Mouse (Mus musculus) central nervous system, embryonic 14 days (tissue): ENCODE results near the gene Gm49366. TPM values are rescaled to one million over a fixed set of nuclear protein-coding genes. Genes with fewer than 3 reads are reported as not detected.

Experiments
- polyA plus RNA-seq: library from polyadenylated mRNA; depleted of rRNA; stranded (reverse); fragments of >200 nt; gene quantifications from 2 replicates; pipeline ENCODE4 v1.2.3, GENCODE M21; 2012; rRNA removed

The Gm49366 gene
- not detected in 2 replicates for polyA plus RNA-seq

DNA sequence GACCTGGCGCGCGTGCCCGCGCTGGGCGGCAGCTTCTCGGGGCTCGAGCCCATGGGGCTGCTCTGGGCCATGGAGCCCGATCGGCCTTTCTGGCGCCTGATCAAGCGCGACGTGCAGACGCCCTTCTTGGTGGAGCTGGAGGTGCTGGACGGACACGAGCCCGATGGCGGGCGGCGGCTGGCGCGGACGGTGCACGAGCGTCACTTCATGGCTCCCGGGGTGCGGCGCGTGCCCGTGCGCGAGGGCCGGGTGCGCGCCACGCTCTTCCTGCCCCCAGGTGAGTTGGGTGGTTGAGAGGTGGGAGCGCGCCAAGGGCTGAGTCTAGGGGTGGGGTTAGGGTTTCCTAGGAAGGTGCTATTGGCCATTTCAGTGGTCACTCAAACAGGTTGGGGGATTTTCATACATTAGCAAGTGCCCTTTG lies at the start of gene Gm49366:
TSS of gene Gm49366 (plus strand) at position 245 of the 421 bp plus-strand sequence.

DNA sequence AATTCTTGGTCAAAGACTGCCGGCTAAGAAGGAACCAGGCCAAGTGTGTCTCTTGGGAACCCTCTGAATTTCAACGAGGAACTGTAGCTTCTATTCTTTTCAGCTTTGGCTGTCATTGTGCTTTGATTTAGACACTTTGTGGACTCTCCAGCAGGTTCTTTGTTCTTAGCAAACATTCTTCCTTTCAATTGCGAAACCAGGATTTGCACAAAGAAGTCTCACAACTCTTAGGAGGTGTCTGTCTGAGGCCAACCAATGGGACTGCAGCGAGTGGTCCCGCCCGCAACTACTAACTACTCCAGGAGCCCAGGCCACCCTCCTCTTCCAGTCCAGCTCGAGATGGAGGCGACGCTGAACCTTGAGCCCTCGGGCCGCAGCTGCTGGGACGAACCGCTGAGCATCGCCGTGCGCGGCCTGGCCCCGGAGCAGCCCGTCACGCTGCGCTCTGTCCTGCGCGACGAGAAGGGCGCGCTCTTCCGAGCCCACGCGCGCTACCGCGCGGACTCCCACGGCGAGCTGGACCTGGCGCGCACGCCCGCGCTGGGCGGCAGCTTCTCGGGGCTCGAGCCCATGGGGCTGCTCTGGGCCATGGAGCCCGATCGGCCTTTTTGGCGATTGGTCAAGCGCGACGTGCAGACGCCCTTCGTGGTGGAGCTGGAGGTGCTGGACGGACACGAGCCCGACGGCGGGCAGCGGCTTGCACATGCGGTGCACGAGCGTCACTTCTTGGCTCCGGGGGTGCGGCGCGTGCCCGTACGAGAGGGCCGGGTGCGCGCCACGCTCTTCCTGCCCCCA lies 29.4 kb upstream of the Gm49366 start, which contains the start of gene Acot1:
TSS of gene Acot1 (plus strand) at position 320 of the 795 bp plus-strand sequence.

DNA sequence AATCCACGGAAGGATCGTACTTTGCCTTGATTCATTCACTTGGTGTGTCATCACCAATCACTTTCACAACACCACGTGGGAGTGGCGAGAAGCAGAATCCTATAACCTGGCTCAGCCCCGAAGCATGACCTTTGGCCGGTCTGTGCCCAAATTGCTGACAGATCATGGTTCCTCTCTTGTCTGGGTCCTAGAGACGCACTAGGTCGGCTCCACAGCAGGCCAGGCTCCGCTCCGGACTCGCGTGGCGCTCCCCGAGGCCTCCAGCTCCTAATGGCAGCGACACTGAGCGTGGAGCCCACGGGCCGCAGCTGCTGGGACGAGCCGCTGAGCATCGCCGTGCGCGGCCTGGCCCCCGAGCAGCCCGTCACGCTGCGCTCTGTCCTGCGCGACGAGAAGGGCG lies 494 bp upstream of the Gm49366 start, which contains the start of gene Acot4:
TSS of gene Acot4 (plus strand) at position 139 of the 400 bp plus-strand sequence.

DNA sequence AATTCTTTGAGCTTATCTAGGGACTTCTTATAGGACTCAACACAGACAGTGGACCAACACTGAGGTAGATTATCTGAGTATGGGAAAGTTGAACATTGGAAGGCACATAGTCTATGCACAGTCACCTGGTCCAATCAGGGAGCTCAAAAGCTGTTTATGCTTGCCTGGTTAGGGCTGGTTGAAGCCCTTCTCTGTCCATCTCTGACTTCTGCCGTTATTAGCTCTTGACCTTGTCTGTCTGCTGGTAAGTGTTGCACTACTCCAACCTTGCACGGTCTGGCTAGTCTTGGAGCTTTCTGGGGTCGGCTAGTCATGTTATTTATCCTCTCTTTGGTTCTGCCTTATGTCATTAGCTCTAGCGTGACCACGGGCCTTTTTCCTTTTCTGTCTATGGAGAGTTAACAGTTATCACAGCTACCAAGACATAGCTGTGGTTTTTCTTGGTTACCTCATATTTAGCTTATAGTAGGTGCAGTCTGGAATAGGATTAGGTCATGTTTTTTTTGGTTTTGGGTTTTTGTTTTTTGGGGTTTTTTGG lies 13.3 kb downstream of the Gm49366 start, which contains the start of gene Acot3:
TSS of gene Acot3 (plus strand) at position 208 of the 538 bp plus-strand sequence.

GRCm38 (mm10) chr12:84068986-84069385 lies 30.3 kb downstream of the Gm49366 start, which contains the start of gene Acot5:
Gene Acot5 (plus strand): TSS chr12:84069325.

DNA sequence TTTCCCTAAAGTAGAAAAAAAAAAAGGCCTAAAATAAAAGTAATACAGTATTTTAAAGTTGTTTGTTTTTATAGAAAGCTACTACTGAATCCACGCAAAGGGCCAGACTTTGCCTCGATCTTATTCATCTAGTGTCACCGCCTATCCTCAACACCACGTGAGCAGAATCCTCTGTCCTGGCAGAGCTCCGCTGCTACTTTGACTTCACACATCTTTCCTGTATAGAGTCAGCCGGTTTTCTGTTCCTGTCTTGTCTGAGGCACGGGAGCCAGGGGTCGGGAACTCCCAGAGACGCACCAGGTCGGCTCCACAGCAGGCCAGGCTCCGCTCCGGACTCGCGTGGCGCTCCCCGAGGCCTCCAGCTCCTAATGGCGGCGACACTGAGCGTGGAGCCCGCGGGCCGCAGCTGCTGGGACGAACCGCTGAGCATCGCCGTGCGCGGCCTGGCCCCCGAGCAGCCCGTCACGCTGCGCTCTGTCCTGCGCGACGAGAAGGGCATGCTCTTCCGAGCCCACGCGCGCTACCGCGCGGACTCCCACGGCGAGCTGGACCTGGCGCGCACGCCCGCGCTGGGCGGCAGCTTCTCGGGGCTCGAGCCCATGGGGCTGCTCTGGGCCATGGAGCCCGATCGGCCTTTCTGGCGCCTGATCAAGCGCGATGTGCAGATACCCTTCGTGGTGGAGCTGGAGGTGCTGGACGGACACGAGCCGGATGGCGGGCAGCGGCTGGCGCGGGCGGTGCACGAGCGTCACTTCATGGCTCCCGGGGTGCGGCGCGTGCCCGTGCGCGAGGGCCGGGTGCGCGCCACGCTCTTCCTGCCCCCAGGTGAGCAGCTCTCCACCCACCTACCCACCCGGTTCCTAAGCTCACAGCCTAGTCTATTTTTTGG lies 62.1 kb downstream of the Gm49366 start, which contains the start of gene Acot6:
TSS of gene Acot6 (plus strand) at position 51 of the 889 bp plus-strand sequence.

Other genes starting within 250 kb of the Gm49366 start
- 36.3 and 36.4 TPM in 2 replicates for gene Numb, start 117.0 kb upstream of the Gm49366 start, polyA plus RNA-seq
- gene Riox1, start 88.3 kb upstream of the Gm49366 start, polyA plus RNA-seq: 14.3 and 15.7 TPM in 2 replicates
- 0.03 TPM in 1 of 2 replicates, not detected in the other for gene Heatr4, start 54.1 kb upstream of the Gm49366 start, polyA plus RNA-seq
- gene Acot2, start 51.1 kb upstream of the Gm49366 start, polyA plus RNA-seq: 2.9 and 4.7 TPM in 2 replicates
- gene Acot1, start 29.4 kb upstream of the Gm49366 start, polyA plus RNA-seq: 51.0 and 51.4 TPM in 2 replicates
- gene Acot4, start 556 bp upstream of the Gm49366 start, polyA plus RNA-seq: 0.12 and 0.44 TPM in 2 replicates
- gene Acot3, start 13.2 kb downstream of the Gm49366 start, polyA plus RNA-seq: 0.20 and 0.36 TPM in 2 replicates
- gene Acot5, start 30.4 kb downstream of the Gm49366 start, polyA plus RNA-seq: 0.04 and 0.08 TPM in 2 replicates
- gene Acot6, start 61.7 kb downstream of the Gm49366 start, polyA plus RNA-seq: 2.8 and 3.1 TPM in 2 replicates
- gene Dnal1, start 75.4 kb downstream of the Gm49366 start, polyA plus RNA-seq: 15.9 and 16.2 TPM in 2 replicates
- gene Pnma1, start 109.6 kb downstream of the Gm49366 start, polyA plus RNA-seq: 2.3 and 3.3 TPM in 2 replicates
- 7.4 and 8.5 TPM in 2 replicates for gene Elmsan1, start 179.9 kb downstream of the Gm49366 start, polyA plus RNA-seq
- gene Ptgr2, start 246.3 kb downstream of the Gm49366 start, polyA plus RNA-seq: 10.5 and 12.4 TPM in 2 replicates